Mouse (Mus musculus) G1E (cell line): ENCODE measurements around the gene Serinc2.

ENCODE experiments used
- CTCF ChIP-seq: IDR thresholded peaks from 2 replicates; pipeline ENCODE4 v1.5.1; 2012; ENCODE audit warnings: low read depth, low read length, inconsistent platforms, mixed read lengths
- GATA1 ChIP-seq: IDR thresholded peaks from 2 replicates; pipeline ENCODE4 v1.6.1; 2012; ENCODE audit warnings: borderline replicate concordance, low read length, inconsistent platforms, mixed read lengths
- GATA2 ChIP-seq: IDR thresholded peaks from 2 replicates; pipeline ENCODE4 v1.6.1; 2012; ENCODE audit warnings: low read depth, low read length, inconsistent platforms, borderline replicate concordance
- POLR2AphosphoS5 ChIP-seq: IDR thresholded peaks from 2 replicates; pipeline ENCODE4 v1.6.1; 2012; ENCODE audit warnings: low read depth, low read length, inconsistent platforms; ENCODE audit not compliant: insufficient replicate concordance
- TAL1 ChIP-seq: conservative IDR thresholded peaks from 2 replicates; pipeline ENCODE4 v1.6.1; 2012; ENCODE audit warnings: low read depth, low read length, inconsistent platforms, mixed read lengths

- TF ChIP-seq CTCF (no peak), GATA2 (no peak), TAL1 (no peak), GATA1 (no peak), POLR2AphosphoS5 (no peak)
Measured at GRCm38 (mm10) chr4:130318122-130318521, 39.1 kb upstream of the Serinc2 start.
